Mouse (Mus musculus): ENCODE results near the gene Aar2. TPM values are rescaled to one million over a fixed set of nuclear protein-coding genes. Genes with fewer than 3 reads are reported as not detected.

Aar2 gene
- total and polyA plus RNA-seq, 3 experiments: 18.4 to 26.1 (median 23.8) TPM

- peaks cover 53 to 90% of the 10 kb centered on the region in 2 experiments for H3K36me3 ChIP-seq (replicated peaks in 1 of 2; ENCODE audit: control insufficient read depth in 1 of 2, insufficient read depth in 1 of 2, low read length in 1 of 2)
These were observed 14.4 kb downstream of the Aar2 start for GRCm38 (mm10) chr2:156561808-156562207.

GRCm38 (mm10) chr2:156563557-156563956 is 16.2 kb downstream of the Aar2 start:
- Histone ChIP-seq H3K9me3 (replicated peaks; ENCODE audit: low read length) (no peaks in the 10 kb centered on the region), H3K27me3 (replicated peaks) (no peaks in the 10 kb centered on the region), H3K36me3 (replicated peaks in 1 of 2; ENCODE audit: control insufficient read depth in 1 of 2, insufficient read depth in 1 of 2, low read length in 1 of 2) (peaks cover 56 to 90% of the 10 kb centered on the region in 2 experiments), H3K4me1 (ENCODE audit: control insufficient read depth in 1 of 2, insufficient read depth in 2 of 2) (no peaks in the 10 kb centered on the region), H3K4me3 (replicated peaks in 1 of 3; ENCODE audit: low read depth in 2 of 3, low read length in 2 of 3, poor library complexity in 1 of 3) (no peak overlapping the region), H3K27ac (ENCODE audit: insufficient read depth, low read depth) (no peak overlapping the region), H3K4me2 (ENCODE audit: insufficient read depth, low read depth, poor library complexity, severe bottlenecking) (no peak overlapping the region), H3K9ac (ENCODE audit: insufficient read depth, low read depth) (no peak overlapping the region), H3K79me2 (replicated peaks; ENCODE audit: control insufficient read depth, extremely low read depth, insufficient read depth, poor library complexity, severe bottlenecking) (no peaks in the 10 kb centered on the region)
- no peak for DNase-seq (ENCODE audit: extremely low read depth)
- dilution Hi-C loops (cut with MboI; ENCODE audit: extremely low pct_ligation_motif_present, extremely low pct_unique_long_range_greater_than_20kb, low sequenced_read_pairs) (no loop called here), in situ Hi-C loops (cut with MboI; ENCODE audit: low pct_ligation_motif_present, low pct_unique_long_range_greater_than_20kb, low sequenced_read_pairs) (no loop called here)
- TF ChIP-seq MAX (IDR thresholded peaks at IDR 0.05; ENCODE audit: low read length): no peak
- no peak for TF ChIP-seq UBTF (IDR thresholded peaks at IDR 0.05; ENCODE audit: low read depth, low read length)
- TF ChIP-seq NELFE (IDR thresholded peaks at IDR 0.05; ENCODE audit: low read depth, low read length): no peak
- no peak for TF ChIP-seq TBP (conservative IDR thresholded peaks at IDR 0.05; ENCODE audit: low read depth, low read length)
- no peak for TF ChIP-seq SMC3 (IDR thresholded peaks at IDR 0.05; ENCODE audit: low read depth, low read length)

More at GRCm38 (mm10) chr2:156561808-156562207, 14.4 kb downstream of the Aar2 start:
- dilution Hi-C loops (cut with MboI; ENCODE audit: extremely low pct_ligation_motif_present, extremely low pct_unique_long_range_greater_than_20kb, low sequenced_read_pairs) (no loop called here), in situ Hi-C loops (cut with MboI; ENCODE audit: low pct_ligation_motif_present, low pct_unique_long_range_greater_than_20kb, low sequenced_read_pairs) (no loop called here)
- no peak overlapping the region for H3K4me3 ChIP-seq (replicated peaks in 1 of 3; ENCODE audit: low read depth in 2 of 3, low read length in 2 of 3, poor library complexity in 1 of 3)
- H3K9me3 ChIP-seq (replicated peaks; ENCODE audit: low read length): no peaks in the 10 kb centered on the region
- no peak overlapping the region for H3K4me2 ChIP-seq (ENCODE audit: insufficient read depth, low read depth, poor library complexity, severe bottlenecking)
- H3K4me1 ChIP-seq (ENCODE audit: control insufficient read depth in 1 of 2, insufficient read depth in 2 of 2): no peaks in the 10 kb centered on the region
- no peak for DNase-seq (ENCODE audit: extremely low read depth)
- H3K79me2 ChIP-seq (replicated peaks; ENCODE audit: control insufficient read depth, extremely low read depth, insufficient read depth, poor library complexity, severe bottlenecking): no peaks in the 10 kb centered on the region
- no peak overlapping the region for H3K9ac ChIP-seq (ENCODE audit: insufficient read depth, low read depth)
- TF ChIP-seq GABPA (IDR thresholded peaks at IDR 0.05; ENCODE audit: insufficient replicate concordance, low read depth, low read length): no peak
- TF ChIP-seq IRF4 (IDR thresholded peaks at IDR 0.05; ENCODE audit: low read depth, low read length): no peak
- no peak for TF ChIP-seq NRF1 (IDR thresholded peaks at IDR 0.05; ENCODE audit: low read depth, low read length)
- no peak for TF ChIP-seq ZKSCAN1 (IDR thresholded peaks at IDR 0.05; ENCODE audit: borderline replicate concordance, low read depth, low read length)
- TF ChIP-seq ETS1 (conservative IDR thresholded peaks at IDR 0.05; ENCODE audit: low read depth, low read length): no peak
- TF ChIP-seq JUN (IDR thresholded peaks at IDR 0.05; ENCODE audit: insufficient read depth, low read depth, low read length): no peak
- TF ChIP-seq TBP (conservative IDR thresholded peaks at IDR 0.05; ENCODE audit: low read depth, low read length): no peak
- TF ChIP-seq KAT2A (IDR thresholded peaks at IDR 0.05; ENCODE audit: insufficient replicate concordance, low read length): no peak
- no peak for TF ChIP-seq CHD1 (IDR thresholded peaks at IDR 0.05; ENCODE audit: low read depth, low read length)
- no peak for TF ChIP-seq USF1 (IDR thresholded peaks at IDR 0.05; ENCODE audit: low read depth, low read length)
- no peaks in the 10 kb centered on the region for H3K27me3 ChIP-seq (replicated peaks)
- H3K27ac ChIP-seq (ENCODE audit: insufficient read depth, low read depth): no peak overlapping the region
